In genomic region chr17:37063686-37064495, GRCm38 (mm10) we compare ENCODE assay signal across 30 mouse cellular contexts. TPM values are rescaled to one million over a fixed set of nuclear protein-coding genes. Genes with fewer than 3 reads are reported as not detected.
A peak's percentile ranks its signal among the peaks of the same experiment; 100 is the strongest.
DNase-seq lines count a peak whose midpoint lies in the region; ATAC-seq and TF ChIP-seq lines count a peak whose summit lies in the region.
"Had no signal": no experiment of that assay in that cellular context is flagged by ENCODE, and none has a peak within 500 bp of the region (broad histone marks: within the 10 kb centered on the region; RNA-seq: fewer than 3 reads in every experiment).

No protein-coding gene starts in this region.

- no peak overlapping the region for H3K4me2 ChIP-seq in midbrain, embryonic 14.5 days (ENCODE audit: low read length)
- H3K4me2 ChIP-seq in midbrain, embryonic 13.5 days (replicated peaks): no peak overlapping the region
- no peak overlapping the region for H3K4me2 ChIP-seq in forebrain, embryonic 16.5 days (ENCODE audit: low read length)
- H3K4me2 ChIP-seq: embryonic facial prominence, embryonic 15.5 days; heart, embryonic 13.5 days; hindbrain, embryonic 13.5 days; neural tube, embryonic 13.5 days; stomach, embryonic 15.5 days had no signal

- DNase-seq in layer of hippocampus, adult 2 months (ENCODE audit: low spot score in 2 of 2): no peak
- DNase-seq in layer of hippocampus, adult 9-10 months (ENCODE audit: low spot score): no peak
- DNase-seq in midbrain, embryonic 14.5 days: peak; percentile 46
- no peak for DNase-seq in gastrocnemius, postnatal 10 days
- no peak for DNase-seq in cerebellum, postnatal 4 days (ENCODE audit: low spot score in 2 of 2)
- DNase-seq: adrenal gland, adult 2 months; B cell, adult 2 months; cerebellum, adult 11 months; cerebellum, postnatal 25 days; heart, adult 11 months; kidney, adult 2 months; kidney, postnatal 10 days; left cerebral cortex, postnatal 4 days; liver; right cerebral cortex, adult 18-20 months; thymus, adult 18-20 months had no signal

- H3K4me1 ChIP-seq in midbrain, embryonic 14.5 days (ENCODE audit: control insufficient read depth, insufficient read depth, low read length): no peaks in the 10 kb centered on the region
- peaks cover 9% of the 10 kb centered on the region; the same call in 1 of the 2 replicates for H3K4me1 ChIP-seq in midbrain, embryonic 13.5 days (replicated peaks)
- H3K4me1 ChIP-seq in forebrain, embryonic 16.5 days (replicated peaks; ENCODE audit: control insufficient read depth, insufficient read depth, low read length): peaks cover 23% of the 10 kb centered on the region
- H3K4me1 ChIP-seq: embryonic facial prominence, embryonic 15.5 days; heart, embryonic 13.5 days; hindbrain, embryonic 13.5 days; neural tube, embryonic 13.5 days; stomach, embryonic 15.5 days had no signal

- peak overlapping the region; percentile 84; the same call in 1 of the 2 replicates for H3K27ac ChIP-seq in layer of hippocampus, adult 2 months
- H3K27ac ChIP-seq in midbrain, embryonic 14.5 days (replicated peaks; ENCODE audit: low read depth, low read length): no peak overlapping the region
- no peak overlapping the region for H3K27ac ChIP-seq in midbrain, embryonic 13.5 days
- peak overlapping the region; percentile 14; the same call in 1 of the 2 replicates for H3K27ac ChIP-seq in forebrain, embryonic 16.5 days (ENCODE audit: low read length)
- H3K27ac ChIP-seq: embryonic facial prominence, embryonic 15.5 days; heart, embryonic 13.5 days; hindbrain, embryonic 13.5 days; neural tube, embryonic 13.5 days; stomach, embryonic 15.5 days had no signal

- no peak overlapping the region for H3K4me3 ChIP-seq in layer of hippocampus, adult 2 months
- H3K4me3 ChIP-seq in midbrain, embryonic 14.5 days (replicated peaks; ENCODE audit: low read depth, low read length): no peak overlapping the region
- no peak overlapping the region for H3K4me3 ChIP-seq in midbrain, embryonic 13.5 days (replicated peaks)
- H3K4me3 ChIP-seq in forebrain, embryonic 16.5 days (replicated peaks; ENCODE audit: low read length): no peak overlapping the region
- H3K4me3 ChIP-seq: embryonic facial prominence, embryonic 15.5 days; heart, embryonic 13.5 days; hindbrain, embryonic 13.5 days; megakaryocyte, embryonic 14.5 days; neural tube, embryonic 13.5 days; stomach, embryonic 15.5 days had no signal

- no peak for ATAC-seq in midbrain, embryonic 14.5 days (ENCODE audit: low FRiP score, low TSS enrichment)
- ATAC-seq in midbrain, embryonic 13.5 days: no peak; the same call in 1 of the 2 replicates
- peak; percentile 30; the same call in 1 of the 2 replicates for ATAC-seq in forebrain, embryonic 16.5 days
- ATAC-seq: inflammation-experienced regulatory T-cells, adult 6 months had no signal

- WGBS in midbrain, embryonic 14.5 days: 48% methylated on average over 11 of the region's 11 CpGs
- WGBS in midbrain, embryonic 13.5 days: 52% methylated on average over 11 of the region's 11 CpGs
- 39% methylated on average over 11 of the region's 11 CpGs for WGBS in forebrain, embryonic 16.5 days

- H3K27me3 ChIP-seq in midbrain, embryonic 14.5 days (ENCODE audit: control insufficient read depth, insufficient read depth, low read length): no peaks in the 10 kb centered on the region
- no peaks in the 10 kb centered on the region for H3K27me3 ChIP-seq in midbrain, embryonic 13.5 days
- no peaks in the 10 kb centered on the region for H3K27me3 ChIP-seq in forebrain, embryonic 16.5 days (replicated peaks; ENCODE audit: control insufficient read depth, insufficient read depth, low read length)
- H3K27me3 ChIP-seq: embryonic facial prominence, embryonic 15.5 days; heart, embryonic 13.5 days; hindbrain, embryonic 13.5 days; megakaryocyte, embryonic 14.5 days; neural tube, embryonic 13.5 days; stomach, embryonic 15.5 days had no signal

- no peaks in the 10 kb centered on the region for H3K9me3 ChIP-seq in midbrain, embryonic 14.5 days (ENCODE audit: control insufficient read depth, low read length)
- no peaks in the 10 kb centered on the region for H3K9me3 ChIP-seq in midbrain, embryonic 13.5 days
- H3K9me3 ChIP-seq in forebrain, embryonic 16.5 days (ENCODE audit: control insufficient read depth, low read length): no peaks in the 10 kb centered on the region
- H3K9me3 ChIP-seq: embryonic facial prominence, embryonic 15.5 days; heart, embryonic 13.5 days; hindbrain, embryonic 13.5 days; megakaryocyte, embryonic 14.5 days; neural tube, embryonic 13.5 days; stomach, embryonic 15.5 days had no signal

- H3K36me3 ChIP-seq in midbrain, embryonic 14.5 days (ENCODE audit: control insufficient read depth, insufficient read depth, low read length): peaks cover 98% of the 10 kb centered on the region
- H3K36me3 ChIP-seq in midbrain, embryonic 13.5 days: peaks cover 96% of the 10 kb centered on the region
- peaks cover 46% of the 10 kb centered on the region for H3K36me3 ChIP-seq in forebrain, embryonic 16.5 days (ENCODE audit: control insufficient read depth, insufficient read depth)

- no peak overlapping the region for H3K9ac ChIP-seq in midbrain, embryonic 14.5 days (replicated peaks; ENCODE audit: low read length)
- no peak overlapping the region for H3K9ac ChIP-seq in midbrain, embryonic 13.5 days (replicated peaks)
- H3K9ac ChIP-seq in forebrain, embryonic 16.5 days (replicated peaks; ENCODE audit: low read depth, low read length): no peak overlapping the region
- H3K9ac ChIP-seq: embryonic facial prominence, embryonic 15.5 days; heart, embryonic 13.5 days; hindbrain, embryonic 13.5 days; neural tube, embryonic 13.5 days; stomach, embryonic 15.5 days had no signal

- TF ChIP-seq CTCF in layer of hippocampus, adult 2 months (conservative IDR thresholded peaks at IDR 0.05): no peak

RNA-seq across cellular contexts. Expression of gene Gabbr1, which starts 18.1 kb away (rescaled TPM):
- 100 to 1,000 TPM; 682 to 738 TPM for total RNA-seq in layer of hippocampus, adult 2 months (2021)
- 103 and 123 TPM in 2 replicates for polyA plus RNA-seq in midbrain, embryonic 14.5 days (2014; fragmentation: Nextera tagmentation; extraction: Ambion mirVana)
- polyA plus RNA-seq in midbrain, embryonic 13.5 days (2015; fragmentation: Nextera tagmentation; extraction: Ambion mirVana): 46.7 and 53.2 TPM in 2 replicates
- 46.0 and 58.6 TPM in 2 replicates for polyA plus RNA-seq in forebrain, embryonic 16.5 days (2015; fragmentation: Nextera tagmentation; extraction: Ambion mirVana)
- 10 to 100 TPM; 12.8 to 20.1 TPM for total RNA-seq in gastrocnemius, postnatal 10 days (2021)

RNA-seq across cellular contexts. Expression of gene Olfr90, which starts 24.4 kb away (rescaled TPM):
- total RNA-seq in layer of hippocampus, adult 2 months (2021): not detected
- not detected in 2 replicates for polyA plus RNA-seq in midbrain, embryonic 14.5 days (2014; fragmentation: Nextera tagmentation; extraction: Ambion mirVana)
- not detected in 2 replicates for polyA plus RNA-seq in midbrain, embryonic 13.5 days (2015; fragmentation: Nextera tagmentation; extraction: Ambion mirVana)
- polyA plus RNA-seq in forebrain, embryonic 16.5 days (2015; fragmentation: Nextera tagmentation; extraction: Ambion mirVana): not detected in 2 replicates
- total RNA-seq in gastrocnemius, postnatal 10 days (2021): not detected
- total RNA-seq: adrenal gland, adult 2 months; gastrocnemius, adult 8-10 months; heart, postnatal 25 days; layer of hippocampus, adult 18-20 months; left cerebral cortex, postnatal 4 days had no signal
- polyA plus RNA-seq: adrenal gland, adult 2 months; heart, embryonic 13.5 days; hindbrain, embryonic 13.5 days; kidney, adult 2 months; liver, embryonic 16.5 days; neural tube, embryonic 13.5 days; spleen, adult 2 months; stomach, embryonic 15.5 days had no signal

RNA-seq across cellular contexts. Expression of gene Olfr91, which starts 34.2 kb away (rescaled TPM):
- total RNA-seq in layer of hippocampus, adult 2 months (2021): not detected
- polyA plus RNA-seq in midbrain, embryonic 14.5 days (2014; fragmentation: Nextera tagmentation; extraction: Ambion mirVana): not detected in 2 replicates
- not detected in 2 replicates for polyA plus RNA-seq in midbrain, embryonic 13.5 days (2015; fragmentation: Nextera tagmentation; extraction: Ambion mirVana)
- not detected in 2 replicates for polyA plus RNA-seq in forebrain, embryonic 16.5 days (2015; fragmentation: Nextera tagmentation; extraction: Ambion mirVana)
- total RNA-seq in gastrocnemius, postnatal 10 days (2021): not detected
- total RNA-seq: adrenal gland, adult 2 months; gastrocnemius, adult 8-10 months; heart, postnatal 25 days; layer of hippocampus, adult 18-20 months; left cerebral cortex, postnatal 4 days had no signal
- polyA plus RNA-seq: adrenal gland, adult 2 months; embryonic facial prominence, embryonic 15.5 days; heart, embryonic 13.5 days; hindbrain, embryonic 13.5 days; kidney, adult 2 months; liver, embryonic 16.5 days; neural tube, embryonic 13.5 days; spleen, adult 2 months; stomach, embryonic 15.5 days had no signal

RNA-seq across cellular contexts. Expression of gene Mog, which starts 40.7 kb away (rescaled TPM):
- 10 to 100 TPM; 42.6 to 45.6 TPM for total RNA-seq in layer of hippocampus, adult 2 months (2021)
- 1.9 and 2.2 TPM in 2 replicates for polyA plus RNA-seq in midbrain, embryonic 14.5 days (2014; fragmentation: Nextera tagmentation; extraction: Ambion mirVana)
- polyA plus RNA-seq in midbrain, embryonic 13.5 days (2015; fragmentation: Nextera tagmentation; extraction: Ambion mirVana): 1.6 TPM in 2 replicates
- 1.9 and 2.9 TPM in 2 replicates for polyA plus RNA-seq in forebrain, embryonic 16.5 days (2015; fragmentation: Nextera tagmentation; extraction: Ambion mirVana)
- not detected for total RNA-seq in gastrocnemius, postnatal 10 days (2021)
- total RNA-seq: adrenal gland, adult 2 months; gastrocnemius, adult 8-10 months; heart, postnatal 25 days had no signal
- polyA plus RNA-seq: adrenal gland, adult 2 months; embryonic facial prominence, embryonic 15.5 days; heart, embryonic 13.5 days; inflammation-experienced regulatory T-cells, adult 6 months; kidney, adult 2 months; liver, embryonic 16.5 days; spleen, adult 2 months had no signal

RNA-seq across cellular contexts. Expression of gene Olfr92, which starts 56.0 kb away (rescaled TPM):
- total RNA-seq in layer of hippocampus, adult 2 months (2021): not detected
- not detected in 2 replicates for polyA plus RNA-seq in midbrain, embryonic 14.5 days (2014; fragmentation: Nextera tagmentation; extraction: Ambion mirVana)
- polyA plus RNA-seq in midbrain, embryonic 13.5 days (2015; fragmentation: Nextera tagmentation; extraction: Ambion mirVana): not detected in 2 replicates
- polyA plus RNA-seq in forebrain, embryonic 16.5 days (2015; fragmentation: Nextera tagmentation; extraction: Ambion mirVana): not detected in 2 replicates
- total RNA-seq in gastrocnemius, postnatal 10 days (2021): not detected
- total RNA-seq: adrenal gland, adult 2 months; gastrocnemius, adult 8-10 months; heart, postnatal 25 days; layer of hippocampus, adult 18-20 months; left cerebral cortex, postnatal 4 days had no signal
- polyA plus RNA-seq: adrenal gland, adult 2 months; embryonic facial prominence, embryonic 15.5 days; heart, embryonic 13.5 days; hindbrain, embryonic 13.5 days; inflammation-experienced regulatory T-cells, adult 6 months; kidney, adult 2 months; liver, embryonic 16.5 days; neural tube, embryonic 13.5 days; spleen, adult 2 months; stomach, embryonic 15.5 days had no signal

Comparison
In these comparisons a context has a peak if more than half of its experiments do, and no peak if none do; other contexts are left out.
1. H3K27ac ChIP-seq: peak in layer of hippocampus, adult 2 months (single experiment) and forebrain, embryonic 16.5 days (single experiment); none in midbrain, embryonic 14.5 days (single experiment) and midbrain, embryonic 13.5 days (single experiment).